Mouse (Mus musculus) kidney, postnatal 36 days (tissue): ENCODE data around the gene Xpo4.
"Not testable (repeated sequence)": the region's sequence is repeated elsewhere in the genome, so short reads cannot be mapped to it uniquely, and the experiment has no call there.

Experiments
- DNase-seq, 2 experiments: peaks; one replicate each; pipeline ENCODE4 v3.0.0; 2021 to 2022; ENCODE audit warnings: mixed read lengths in 2 of 2

Gene Xpo4

GRCm38 (mm10) chr14:57664822-57665627 is at the start of gene Xpo4:
Gene Xpo4, minus strand, starts transcription at chr14:57665430.
- peak; percentile 75 to 90 for DNase-seq

GRCm38 (mm10) chr14:57712884-57713283 is 47.7 kb upstream of the Xpo4 start:
- DNase-seq, result no peak

- no peak for DNase-seq
These were observed 45.8 kb upstream of the Xpo4 start for GRCm38 (mm10) chr14:57711059-57711458.

- peak; percentile 46 to 50 for DNase-seq
These were observed 43.9 kb upstream of the Xpo4 start for GRCm38 (mm10) chr14:57709171-57709570.

DNA sequence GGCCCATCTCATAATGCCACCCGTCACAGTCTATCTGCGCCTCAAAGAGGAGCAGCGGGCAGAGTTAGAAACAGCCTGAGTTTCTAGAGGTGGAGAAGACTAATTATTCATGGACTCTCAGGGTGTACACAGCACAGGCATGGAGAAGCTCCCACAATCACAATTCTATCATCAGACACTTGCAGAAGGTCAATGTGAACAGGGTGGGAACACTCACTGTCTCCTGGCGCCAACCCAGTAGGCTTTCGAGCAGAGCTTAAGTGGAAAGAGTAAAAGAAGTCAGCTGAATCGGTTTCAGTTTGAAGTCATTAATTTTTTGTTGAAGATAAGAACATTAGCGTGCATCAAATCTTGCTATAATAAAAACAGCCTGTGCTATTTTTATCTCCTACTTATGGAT is 43.4 kb upstream of the Xpo4 start:
- DNase-seq, result peak; percentile 49 to 55

GRCm38 (mm10) chr14:57707100-57707893 is 42.1 kb upstream of the Xpo4 start:
- DNase-seq, result peak; percentile 44 to 54

DNA sequence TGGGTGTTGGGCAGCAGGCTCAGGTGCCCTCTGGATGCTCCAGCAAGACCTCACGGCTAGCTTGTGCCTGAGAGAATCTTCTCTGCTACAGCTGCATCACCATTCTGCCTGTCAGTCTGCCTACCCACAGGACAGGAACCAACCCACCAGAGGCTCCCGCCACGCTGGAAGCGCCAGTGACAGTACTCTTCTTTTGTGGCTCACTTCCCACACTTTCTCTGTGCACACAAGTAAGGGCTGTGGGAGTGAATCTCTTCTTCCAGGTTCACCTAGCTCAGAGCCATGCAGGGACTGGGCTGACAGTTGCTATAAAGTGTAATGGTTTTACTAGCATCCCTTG is 41.5 kb upstream of the Xpo4 start:
- no peak for DNase-seq

DNA sequence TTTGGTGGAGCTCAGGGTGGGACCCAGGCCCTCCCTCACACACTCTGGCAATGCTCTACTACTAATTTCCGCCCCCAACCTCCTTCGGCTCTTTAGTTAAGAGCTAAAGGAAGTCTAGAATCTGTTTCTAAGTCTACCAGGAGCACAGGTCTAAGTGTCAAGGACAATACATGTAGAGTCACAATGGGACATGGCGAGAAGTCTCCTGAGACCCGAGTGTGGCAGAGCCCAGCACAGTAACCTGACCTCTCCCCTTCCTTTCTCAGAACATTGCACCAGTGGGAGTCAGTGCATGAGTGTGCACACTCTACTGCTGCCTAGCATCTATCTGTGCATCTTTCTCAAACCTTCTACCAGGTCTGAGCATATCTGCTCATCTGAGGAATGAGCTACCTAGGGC is 40.5 kb upstream of the Xpo4 start:
- DNase-seq, result no peak

- no peak for DNase-seq
These were observed 39.8 kb upstream of the Xpo4 start for GRCm38 (mm10) chr14:57705075-57705474.

GRCm38 (mm10) chr14:57701915-57702477 is 36.8 kb upstream of the Xpo4 start:
- DNase-seq, result no peak

GRCm38 (mm10) chr14:57699461-57699970 is 34.3 kb upstream of the Xpo4 start:
- no peak for DNase-seq

DNA sequence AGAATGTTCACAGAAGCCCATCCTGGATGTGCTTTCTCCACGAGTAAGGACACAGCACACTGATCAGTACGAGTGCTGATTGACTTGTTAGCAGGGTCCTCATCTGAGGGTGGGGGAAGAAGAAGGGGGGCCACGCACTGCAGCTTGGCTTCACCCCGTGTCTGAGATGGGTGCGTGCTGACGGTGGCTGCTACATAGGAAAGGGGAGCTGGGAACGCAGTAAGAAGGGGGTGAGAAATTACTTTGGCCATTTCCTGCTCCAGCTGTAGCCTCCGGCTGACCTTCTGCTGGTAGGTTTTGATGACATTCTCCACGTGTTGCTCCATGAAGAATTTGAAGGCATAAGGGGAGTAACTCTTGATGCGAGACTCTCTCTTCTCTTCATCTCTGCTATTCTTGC is 33.8 kb upstream of the Xpo4 start:
- DNase-seq, result no peak

- no peak for DNase-seq
These were observed 30.8 kb upstream of the Xpo4 start for GRCm38 (mm10) chr14:57696066-57696465.

DNA sequence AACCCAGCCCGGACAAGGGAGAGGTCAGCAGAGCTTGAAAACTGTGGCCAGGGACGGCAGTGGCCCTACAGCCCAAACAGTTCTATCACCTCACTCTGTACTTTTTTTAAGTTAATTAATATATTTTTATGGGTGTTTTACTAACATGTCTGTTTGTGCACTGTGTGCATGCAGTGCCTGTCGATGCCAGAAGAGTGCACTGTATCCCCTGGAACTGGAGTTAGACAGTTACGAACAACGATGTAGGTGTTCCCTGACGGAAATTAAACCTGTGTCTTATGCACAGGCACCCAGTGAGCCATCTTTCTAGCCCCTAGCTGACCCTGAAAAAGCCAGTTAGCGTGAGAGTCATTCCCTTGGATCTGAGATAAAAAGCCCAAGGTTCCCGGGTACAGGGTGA is 30.3 kb upstream of the Xpo4 start:
- DNase-seq, result peak in 1 of 2 experiments; percentile 40

DNA sequence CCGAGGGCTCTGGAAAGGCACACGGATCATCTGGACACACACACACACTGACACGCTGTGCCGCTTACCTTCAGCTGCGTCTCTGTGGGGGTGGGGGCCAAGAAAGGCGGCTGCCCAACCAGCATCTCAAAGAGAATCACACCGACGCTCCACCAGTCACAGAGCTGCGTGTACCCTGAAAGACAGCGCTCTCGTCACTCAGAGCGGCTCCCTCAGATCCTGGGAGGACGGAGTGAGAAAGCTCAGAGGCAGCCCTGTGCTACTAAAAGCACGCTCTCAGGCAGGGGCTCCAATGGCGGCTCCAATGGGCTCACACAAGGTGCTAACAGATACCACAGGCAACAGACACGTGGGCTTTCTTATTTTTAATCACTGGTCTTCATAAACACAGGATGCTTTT is 29.0 kb upstream of the Xpo4 start:
- DNase-seq, result no peak

- DNase-seq, result no peak
These were observed 27.4 kb upstream of the Xpo4 start for GRCm38 (mm10) chr14:57692517-57693130.

GRCm38 (mm10) chr14:57691316-57691715 is 26.1 kb upstream of the Xpo4 start:
- DNase-seq, result peak in 1 of 2 experiments; percentile 19

GRCm38 (mm10) chr14:57690681-57691080 is 25.5 kb upstream of the Xpo4 start:
- no peak for DNase-seq

- DNase-seq, result not testable (repeated sequence)
These were observed 22.8 kb upstream of the Xpo4 start for GRCm38 (mm10) chr14:57688066-57688465.

- no peak for DNase-seq
These were observed 22.2 kb upstream of the Xpo4 start for GRCm38 (mm10) chr14:57687441-57687840.

DNA sequence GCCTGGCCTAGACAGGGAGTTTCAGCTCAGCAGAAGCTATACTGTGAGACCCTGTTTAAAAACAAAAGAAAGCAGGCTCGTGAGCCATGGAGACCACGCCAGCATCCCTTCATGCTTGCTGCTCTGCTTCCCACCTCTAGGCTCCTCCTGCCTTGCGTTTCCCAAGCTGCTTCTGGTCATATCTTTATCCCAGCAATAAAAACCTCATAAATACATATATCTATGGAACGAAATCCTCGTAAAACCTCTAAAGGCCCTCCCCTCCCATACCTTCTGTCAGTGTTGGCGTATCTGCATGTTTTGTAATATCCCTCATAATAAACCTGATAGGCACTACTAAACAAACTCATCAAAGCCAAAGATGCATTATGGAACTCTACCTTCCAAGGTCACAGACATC is 21.4 kb upstream of the Xpo4 start:
- DNase-seq, result no peak

GRCm38 (mm10) chr14:57684579-57684978 is 19.3 kb upstream of the Xpo4 start:
- peak; percentile 76 to 89 for DNase-seq

- peak; percentile 23 to 32 for DNase-seq
These were observed 17.5 kb upstream of the Xpo4 start for GRCm38 (mm10) chr14:57682751-57683150.
